Mouse (Mus musculus): Measurements from ENCODE around the gene Mbtps1.

Gene Mbtps1

DNA sequence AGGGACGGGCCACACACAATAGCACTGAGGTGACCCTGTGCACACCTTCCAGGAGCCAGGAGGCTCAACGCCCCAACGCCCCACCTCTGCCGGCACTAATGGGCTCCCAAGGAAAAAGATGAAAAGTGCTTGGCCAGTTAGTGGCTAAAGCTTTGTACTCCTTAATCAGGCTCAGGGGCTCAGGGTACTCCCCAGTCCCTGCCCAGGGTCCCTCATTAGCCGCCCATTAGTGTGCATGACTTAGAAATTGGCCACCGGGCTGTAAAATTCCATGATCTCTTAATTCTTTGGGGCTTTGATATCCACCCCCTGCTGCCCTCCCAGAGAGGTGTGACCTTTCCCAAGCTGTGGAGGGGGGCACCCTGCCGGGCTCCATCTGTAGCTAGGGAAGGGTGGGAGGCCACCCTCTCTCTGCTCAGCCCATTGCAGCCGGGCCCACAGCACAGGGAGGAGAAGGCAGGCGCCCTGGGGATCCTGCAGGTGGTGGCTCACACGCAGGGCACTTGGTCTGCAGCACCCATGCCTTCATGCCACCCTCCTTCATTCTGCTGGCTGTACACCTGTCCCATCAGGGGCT is 55.3 kb downstream of the Mbtps1 start:
- no peak for DNase-seq (ENCODE audit: low read depth, low spot score)

DNA sequence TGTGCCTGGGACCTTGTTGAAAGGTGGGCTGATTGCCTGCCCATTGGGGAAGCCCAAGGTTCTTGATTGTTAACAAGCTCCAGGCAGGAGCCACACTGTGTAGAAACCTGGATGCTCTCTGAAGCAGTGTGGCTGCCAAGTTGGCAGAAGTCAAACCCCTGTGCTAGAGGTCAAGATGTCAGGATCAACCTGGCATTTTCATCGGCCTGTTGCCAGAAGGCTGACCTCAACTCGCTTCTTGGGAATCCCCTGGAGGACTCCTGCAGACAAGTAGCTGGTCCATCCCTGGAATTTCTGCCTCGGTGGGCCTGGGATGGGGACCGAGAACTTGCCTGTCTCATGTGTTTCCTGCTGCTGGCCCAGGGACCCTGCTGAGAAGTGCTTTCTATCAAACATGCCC is 56.4 kb downstream of the Mbtps1 start:
- DNase-seq (ENCODE audit: low read depth, low spot score): no peak

DNA sequence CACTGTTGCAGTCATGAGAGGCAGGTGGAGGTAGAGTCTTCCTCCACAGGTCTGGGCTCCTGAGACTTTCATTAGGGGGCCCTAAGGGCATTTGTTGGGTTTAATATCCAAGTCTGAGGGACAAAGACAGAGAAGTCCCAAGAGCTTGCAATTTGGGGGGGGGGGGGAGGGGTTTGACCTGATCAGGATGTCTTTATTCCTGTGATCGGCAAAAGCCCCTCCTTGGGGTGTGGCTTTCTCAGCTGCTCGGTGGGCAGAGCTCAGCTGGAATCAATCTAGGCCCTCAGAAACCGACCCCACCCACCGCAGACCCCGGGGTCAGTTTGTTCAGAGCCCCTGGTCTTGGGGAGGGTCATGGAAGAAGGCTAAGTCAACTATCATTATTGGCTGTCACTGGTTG is 56.9 kb downstream of the Mbtps1 start, which contains the start of gene Slc38a8:
Gene Slc38a8, minus strand, starts transcription at position 101 of the 400 bp plus-strand sequence.
- no peak for DNase-seq (ENCODE audit: low read depth, low spot score)

DNA sequence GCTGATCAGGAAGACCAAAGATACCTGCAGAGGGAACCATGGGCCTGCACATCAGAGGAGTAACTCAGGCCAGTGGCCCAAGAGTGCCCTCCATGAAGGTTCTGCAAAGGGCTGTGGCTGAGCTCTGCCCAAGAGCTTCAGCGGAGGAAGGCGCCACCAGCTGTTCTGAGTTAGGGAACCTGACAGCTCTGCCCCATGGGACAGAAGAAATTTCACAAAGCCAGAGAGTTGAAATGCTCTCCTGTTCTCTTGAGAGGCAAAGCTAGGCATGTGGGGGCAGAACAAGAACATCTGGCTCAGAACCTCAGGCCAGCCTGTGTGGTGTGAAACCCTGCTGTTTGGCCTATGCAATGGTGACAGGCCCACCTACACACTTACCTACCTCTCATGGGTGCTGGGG is 58.7 kb downstream of the Mbtps1 start:
- DNase-seq (ENCODE audit: low read depth, low spot score): no peak

DNA sequence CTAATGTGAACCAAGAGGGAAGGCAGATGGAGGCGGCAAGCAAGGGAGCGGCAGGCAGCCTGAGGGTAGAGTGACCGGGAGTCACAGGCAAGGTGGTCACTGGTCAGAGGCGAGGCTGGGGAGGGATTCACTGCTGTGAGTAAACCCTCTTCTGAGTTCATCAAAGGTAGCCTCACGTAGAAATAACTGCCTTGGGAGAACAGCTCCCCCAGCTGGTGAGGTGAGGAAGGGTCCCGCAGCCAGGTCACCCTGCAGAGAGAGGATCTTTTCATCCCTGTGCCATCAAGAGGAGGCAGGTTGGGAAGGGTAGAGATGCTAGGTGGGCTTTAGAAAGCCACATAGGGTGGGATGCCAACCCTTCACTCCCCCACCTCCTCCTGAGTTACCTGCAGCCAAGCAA is 61.7 kb downstream of the Mbtps1 start:
- DNase-seq (ENCODE audit: low read depth, low spot score): no peak

DNA sequence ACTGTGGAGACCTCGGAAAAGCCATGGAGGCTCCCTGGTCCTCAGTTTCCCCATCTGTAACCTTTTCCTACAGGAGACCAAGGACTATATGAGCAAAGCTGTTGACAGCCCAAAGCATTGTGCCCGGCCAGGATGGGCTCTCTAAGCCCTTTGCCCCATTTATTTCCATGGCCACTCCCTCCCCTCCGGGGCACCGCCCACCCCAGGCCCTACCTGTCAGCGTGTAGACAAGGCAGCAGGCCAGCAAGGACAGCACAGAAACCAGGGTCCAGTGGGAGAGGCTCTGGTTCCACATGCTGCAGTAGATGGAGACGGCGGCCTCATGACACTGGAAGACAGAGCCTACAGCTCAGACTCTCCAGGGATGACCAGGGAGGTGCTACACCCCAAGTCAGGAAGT is 71.4 kb downstream of the Mbtps1 start:
- DNase-seq (ENCODE audit: low read depth, low spot score): no peak

- DNase-seq (ENCODE audit: low read depth, low spot score): no peak
Measured at GRCm38 (mm10) chr8:119484145-119484896, 74.2 kb downstream of the Mbtps1 start.

GRCm38 (mm10) chr8:119478684-119479083 is 79.9 kb downstream of the Mbtps1 start:
- no peak for DNase-seq (ENCODE audit: low read depth, low spot score)

- DNase-seq (ENCODE audit: low read depth, low spot score): no peak
Measured at GRCm38 (mm10) chr8:119468091-119468490, 90.4 kb downstream of the Mbtps1 start.

- no peak for DNase-seq (ENCODE audit: low read depth, low spot score)
Measured at GRCm38 (mm10) chr8:119466794-119467193, 91.7 kb downstream of the Mbtps1 start.

DNA sequence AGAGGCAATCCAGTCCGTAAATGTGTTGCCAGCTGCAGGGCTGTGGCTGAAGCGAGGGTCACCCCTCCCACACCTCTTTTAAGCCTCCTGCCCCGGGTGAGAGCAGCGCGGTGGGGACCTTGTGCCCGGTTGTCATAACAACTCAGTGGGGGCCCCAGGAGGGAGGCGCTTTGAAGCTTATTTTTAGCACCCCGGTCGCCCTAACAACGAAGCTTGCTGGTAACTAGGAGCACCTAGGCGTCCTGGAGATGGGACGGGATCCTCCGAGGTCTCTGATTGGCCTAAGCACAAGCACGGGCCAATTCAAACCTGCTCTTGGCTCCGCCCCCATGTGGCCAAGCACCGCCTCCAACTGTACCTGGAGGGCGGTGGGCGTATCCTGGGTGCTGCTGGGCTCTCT is 92.4 kb downstream of the Mbtps1 start:
- DNase-seq (ENCODE audit: low read depth, low spot score): peak; percentile 87

GRCm38 (mm10) chr8:119463709-119464108 is 94.8 kb downstream of the Mbtps1 start:
- DNase-seq (ENCODE audit: low read depth, low spot score): no peak

DNA sequence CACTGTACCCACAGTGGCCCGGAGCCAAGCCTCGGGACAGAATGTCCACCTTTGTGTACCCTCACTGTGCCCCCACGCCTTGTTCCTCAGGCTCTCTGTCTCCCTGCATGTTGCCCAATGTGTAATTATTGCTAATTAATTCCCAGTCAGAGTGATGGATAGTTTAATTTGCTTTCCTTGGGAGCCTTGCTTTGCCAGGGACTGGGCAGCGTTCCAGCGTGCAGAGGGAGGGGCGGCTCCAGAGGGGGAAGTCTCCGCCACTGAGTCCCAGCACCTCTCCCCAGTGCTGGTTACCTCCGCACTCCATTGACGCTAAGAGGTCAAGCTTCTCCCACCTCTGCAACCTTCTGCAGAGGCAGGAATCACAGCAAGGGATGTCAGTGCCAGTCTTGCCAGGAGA is 97.2 kb downstream of the Mbtps1 start:
- no peak for DNase-seq (ENCODE audit: low read depth, low spot score)

GRCm38 (mm10) chr8:119459724-119460123 is 98.8 kb downstream of the Mbtps1 start:
- DNase-seq (ENCODE audit: low read depth, low spot score): no peak

Measured in WW6 (cell line).